Mouse (Mus musculus): ENCODE results near the gene Rere. TPM values are rescaled to one million over a fixed set of nuclear protein-coding genes. Genes with fewer than 3 reads are reported as not detected.

Rere gene
- total and polyA plus RNA-seq, 3 experiments: 4.1 to 31.8 TPM; not detected in 1

GRCm38 (mm10) chr4:150307226-150307625 is 25.8 kb downstream of the Rere start:
- Histone ChIP-seq H3K9ac (ENCODE audit: control insufficient read depth, low read depth, low read length, poor library complexity, severe bottlenecking) (no peak overlapping the region), H3K79me2 (ENCODE audit: control insufficient read depth, insufficient read depth, low read length, poor library complexity) (peaks cover 1% of the 10 kb centered on the region; the same call in 1 of the 2 replicates), H3K36me3 (ENCODE audit: control insufficient read depth in 1 of 2, insufficient read depth in 2 of 2, low read length in 2 of 2) (no peaks in the 10 kb centered on the region), H3K27me3 (ENCODE audit: control insufficient read depth in 1 of 2, insufficient read depth in 2 of 2, low read length in 2 of 2) (no peaks in the 10 kb centered on the region), H3K9me3 (replicated peaks; ENCODE audit: insufficient read depth, low read length) (no peaks in the 10 kb centered on the region), H3K4me3 (ENCODE audit: control insufficient read depth in 1 of 2, insufficient read depth in 1 of 2, low read depth in 2 of 2, low read length in 2 of 2) (no peak overlapping the region), H3K27ac (ENCODE audit: control insufficient read depth, low read depth, low read length) (no peak overlapping the region), H3K4me1 (ENCODE audit: control insufficient read depth in 1 of 2, insufficient read depth in 2 of 2, low read length in 2 of 2) (no peaks in the 10 kb centered on the region)
- DNase-seq (ENCODE audit: low read depth, low spot score): no peak
- no peak for TF ChIP-seq ZKSCAN1 (IDR thresholded peaks at IDR 0.05; ENCODE audit: low read depth, low read length)
- no peak for TF ChIP-seq ZMIZ1 (IDR thresholded peaks at IDR 0.05; ENCODE audit: low read depth, low read length)
- TF ChIP-seq USF1 (IDR thresholded peaks at IDR 0.05; ENCODE audit: low read depth, low read length): no peak
- no peak for TF ChIP-seq ZC3H11A (IDR thresholded peaks at IDR 0.05; ENCODE audit: low read depth, low read length)
- no peak for TF ChIP-seq MAX (IDR thresholded peaks at IDR 0.05; ENCODE audit: low read length)
- no peak for TF ChIP-seq ZNF384 (IDR thresholded peaks at IDR 0.05; ENCODE audit: low read depth, low read length)
- TF ChIP-seq GATA1 (IDR thresholded peaks at IDR 0.05; ENCODE audit: low read depth, low read length): no peak
- TF ChIP-seq USF2 (IDR thresholded peaks at IDR 0.05; ENCODE audit: borderline replicate concordance in 1 of 2, insufficient read depth in 1 of 2, low read depth in 1 of 2, low read length in 2 of 2): no peak
- no peak; a peak in 1 of 6 replicates for TF ChIP-seq CTCF (IDR thresholded peaks at IDR 0.05 in 2 of 3, conservative IDR thresholded peaks at IDR 0.05 in 1 of 3; ENCODE audit: control insufficient read depth in 1 of 3, insufficient read depth in 1 of 3, low read depth in 2 of 3, low read length in 3 of 3, poor library complexity in 1 of 3, severe bottlenecking in 1 of 3)

GRCm38 (mm10) chr4:150311431-150311830 is 30.0 kb downstream of the Rere start:
- no peak overlapping the region for H3K4me3 ChIP-seq (ENCODE audit: control insufficient read depth in 1 of 2, insufficient read depth in 1 of 2, low read depth in 2 of 2, low read length in 2 of 2)
- H3K36me3 ChIP-seq (ENCODE audit: control insufficient read depth in 1 of 2, insufficient read depth in 2 of 2, low read length in 2 of 2): peaks cover 0 to 8% of the 10 kb centered on the region in 2 experiments; a peak in 2 of 4 replicates
- TF ChIP-seq MAZ (IDR thresholded peaks at IDR 0.05; ENCODE audit: low read depth, low read length): no peak
- no peak for TF ChIP-seq RCOR1 (IDR thresholded peaks at IDR 0.05; ENCODE audit: low read depth, low read length)
- TF ChIP-seq TCF12 (IDR thresholded peaks at IDR 0.05; ENCODE audit: low read depth, low read length): no peak
- TF ChIP-seq NELFE (IDR thresholded peaks at IDR 0.05; ENCODE audit: low read depth, low read length): no peak
- H3K27me3 ChIP-seq (ENCODE audit: control insufficient read depth in 1 of 2, insufficient read depth in 2 of 2, low read length in 2 of 2): no peaks in the 10 kb centered on the region
- H3K27ac ChIP-seq (ENCODE audit: control insufficient read depth, low read depth, low read length): no peak overlapping the region
- H3K4me1 ChIP-seq (ENCODE audit: control insufficient read depth in 1 of 2, insufficient read depth in 2 of 2, low read length in 2 of 2): peaks cover 7 to 8% of the 10 kb centered on the region in 2 experiments; a peak in 3 of 4 replicates
- H3K79me2 ChIP-seq (ENCODE audit: control insufficient read depth, insufficient read depth, low read length, poor library complexity): peaks cover 6% of the 10 kb centered on the region
- no peak for DNase-seq (ENCODE audit: low read depth, low spot score)
- H3K9ac ChIP-seq (ENCODE audit: control insufficient read depth, low read depth, low read length, poor library complexity, severe bottlenecking): no peak overlapping the region
- no peaks in the 10 kb centered on the region for H3K9me3 ChIP-seq (replicated peaks; ENCODE audit: insufficient read depth, low read length)

- Histone ChIP-seq H3K4me1 (ENCODE audit: control insufficient read depth in 1 of 2, insufficient read depth in 2 of 2, low read length in 2 of 2) (peaks cover 8 to 9% of the 10 kb centered on the region in 2 experiments; a peak in 3 of 4 replicates), H3K36me3 (ENCODE audit: control insufficient read depth in 1 of 2, insufficient read depth in 2 of 2, low read length in 2 of 2) (peaks cover 0 to 10% of the 10 kb centered on the region in 2 experiments; a peak in 2 of 4 replicates), H3K9me3 (replicated peaks; ENCODE audit: insufficient read depth, low read length) (no peaks in the 10 kb centered on the region), H3K9ac (ENCODE audit: control insufficient read depth, low read depth, low read length, poor library complexity, severe bottlenecking) (no peak overlapping the region), H3K27ac (ENCODE audit: control insufficient read depth, low read depth, low read length) (no peak overlapping the region), H3K79me2 (ENCODE audit: control insufficient read depth, insufficient read depth, low read length, poor library complexity) (peaks cover 7% of the 10 kb centered on the region), H3K4me3 (ENCODE audit: control insufficient read depth in 1 of 2, insufficient read depth in 1 of 2, low read depth in 2 of 2, low read length in 2 of 2) (no peak overlapping the region), H3K27me3 (ENCODE audit: control insufficient read depth in 1 of 2, insufficient read depth in 2 of 2, low read length in 2 of 2) (no peaks in the 10 kb centered on the region)
- TF ChIP-seq BHLHE40 (IDR thresholded peaks at IDR 0.05; ENCODE audit: borderline replicate concordance, low read depth, low read length) (no peak), UBTF (IDR thresholded peaks at IDR 0.05; ENCODE audit: borderline replicate concordance, insufficient read depth, low read depth, low read length) (no peak), MAZ (IDR thresholded peaks at IDR 0.05; ENCODE audit: low read depth, low read length) (no peak), EP300 (IDR thresholded peaks at IDR 0.05; ENCODE audit: low read depth in 1 of 2, low read length in 2 of 2) (no peak), POLR2A (IDR thresholded peaks at IDR 0.05; ENCODE audit: control insufficient read depth in 1 of 2, insufficient read depth in 1 of 2, low read depth in 1 of 2, low read length in 2 of 2, poor library complexity in 1 of 2) (no peak), CTCF (IDR thresholded peaks at IDR 0.05 in 2 of 3, conservative IDR thresholded peaks at IDR 0.05 in 1 of 3; ENCODE audit: control insufficient read depth in 1 of 3, insufficient read depth in 1 of 3, low read depth in 2 of 3, low read length in 3 of 3, poor library complexity in 1 of 3, severe bottlenecking in 1 of 3) (no peak), TCF12 (IDR thresholded peaks at IDR 0.05; ENCODE audit: low read depth, low read length) (no peak), USF1 (IDR thresholded peaks at IDR 0.05; ENCODE audit: low read depth, low read length) (no peak), CHD1 (IDR thresholded peaks at IDR 0.05; ENCODE audit: low read depth, low read length) (no peak), HCFC1 (IDR thresholded peaks at IDR 0.05; ENCODE audit: low read depth, low read length) (no peak), ZMIZ1 (IDR thresholded peaks at IDR 0.05; ENCODE audit: low read depth, low read length) (no peak), RCOR1 (IDR thresholded peaks at IDR 0.05; ENCODE audit: low read depth, low read length) (no peak), ZC3H11A (IDR thresholded peaks at IDR 0.05; ENCODE audit: low read depth, low read length) (no peak), ETS1 (IDR thresholded peaks at IDR 0.05; ENCODE audit: low read depth, low read length) (no peak)
- DNase-seq (ENCODE audit: low read depth, low spot score): no peak
Measured at GRCm38 (mm10) chr4:150312646-150313045, 31.2 kb downstream of the Rere start.

Measured in MEL (cell line).